Mouse (Mus musculus): ENCODE results near the gene Gm5244.
A peak's percentile ranks its signal among the peaks of the same experiment; 100 is the strongest.

Gene Gm5244

DNA sequence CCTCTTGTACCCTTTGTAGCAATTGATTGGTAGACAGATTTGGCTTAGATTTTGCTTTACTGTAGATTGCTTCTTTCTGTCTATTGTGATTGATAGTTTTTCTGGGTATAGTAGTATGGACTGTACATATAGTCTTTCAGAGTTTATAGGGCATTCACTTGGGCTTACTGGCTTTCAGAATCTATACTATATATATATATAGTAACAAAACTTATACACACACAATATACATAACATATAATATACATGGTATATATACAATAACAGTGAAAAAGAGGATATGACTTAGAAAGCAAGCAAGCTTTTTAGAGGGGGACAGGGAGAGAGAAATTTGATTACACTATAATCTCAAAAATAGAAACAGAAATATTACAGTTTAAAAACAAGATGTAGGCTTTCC lies at the start of gene Gm5244:
Gene Gm5244 (plus strand): TSS at position 301 of the 400 bp plus-strand sequence.
- no peak for DNase-seq (ENCODE audit: low read depth)

DNA sequence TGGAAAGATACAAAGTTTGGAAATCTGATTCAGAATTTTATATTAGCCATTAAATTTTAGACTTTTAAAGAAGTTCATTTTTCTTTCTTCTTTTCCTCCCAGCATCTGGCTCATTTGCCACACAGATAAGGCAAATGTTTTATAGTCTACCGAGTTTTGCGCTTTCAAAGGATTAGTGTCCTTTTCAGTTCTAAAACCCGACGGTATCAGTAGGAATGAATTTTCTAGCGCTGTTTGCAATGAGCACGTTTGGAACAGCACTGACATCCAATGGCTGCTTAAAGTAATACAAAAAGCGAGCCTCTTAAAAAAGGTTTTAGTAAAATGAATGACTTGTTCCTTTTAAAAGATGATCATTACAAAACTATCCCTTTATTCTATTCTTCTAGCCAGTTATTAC lies 49.4 kb upstream of the Gm5244 start:
- DNase-seq (ENCODE audit: low read depth) = peak; percentile 70

DNA sequence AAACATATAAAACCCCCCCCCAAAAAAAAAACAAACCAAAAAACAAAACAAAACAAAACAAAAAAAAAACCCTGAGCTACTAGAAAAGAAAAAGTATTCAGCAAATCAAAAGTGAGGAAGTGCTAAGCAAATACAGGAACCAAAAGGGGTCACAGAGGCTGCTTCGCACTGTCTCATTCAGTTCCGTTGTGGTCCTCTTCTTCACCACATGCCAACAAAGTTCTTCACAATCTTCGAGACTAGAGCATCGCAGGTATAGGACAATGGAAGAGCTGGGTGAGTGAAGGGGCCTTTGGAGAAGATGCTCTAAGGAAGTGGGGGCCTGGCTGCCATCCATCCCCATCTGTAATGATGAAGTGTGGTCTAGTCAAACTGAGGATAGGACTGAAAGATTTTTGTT lies 48.1 kb upstream of the Gm5244 start:
- DNase-seq (ENCODE audit: low read depth) = peak; percentile 66

DNA sequence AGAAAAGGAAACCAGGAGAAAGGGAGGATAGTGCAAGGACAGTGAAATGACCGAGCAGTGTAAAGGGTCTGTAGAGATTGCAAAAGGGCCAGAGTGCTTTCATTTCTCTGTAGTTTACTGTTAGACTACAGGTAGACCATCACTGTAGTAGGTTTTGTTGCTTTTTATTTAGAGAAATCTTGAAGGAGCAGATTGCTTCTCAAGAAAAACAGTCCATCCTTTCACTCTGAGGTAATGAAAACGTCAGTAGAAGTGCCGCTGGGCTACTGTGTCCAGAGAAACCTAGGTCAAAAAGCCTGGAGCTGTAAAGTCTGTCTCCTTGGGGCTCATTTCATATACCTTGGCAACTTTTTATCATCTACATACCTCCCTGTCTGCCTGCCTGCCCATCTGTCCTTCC lies 47.4 kb upstream of the Gm5244 start:
- peak; percentile 15 for DNase-seq (ENCODE audit: low read depth)

DNA sequence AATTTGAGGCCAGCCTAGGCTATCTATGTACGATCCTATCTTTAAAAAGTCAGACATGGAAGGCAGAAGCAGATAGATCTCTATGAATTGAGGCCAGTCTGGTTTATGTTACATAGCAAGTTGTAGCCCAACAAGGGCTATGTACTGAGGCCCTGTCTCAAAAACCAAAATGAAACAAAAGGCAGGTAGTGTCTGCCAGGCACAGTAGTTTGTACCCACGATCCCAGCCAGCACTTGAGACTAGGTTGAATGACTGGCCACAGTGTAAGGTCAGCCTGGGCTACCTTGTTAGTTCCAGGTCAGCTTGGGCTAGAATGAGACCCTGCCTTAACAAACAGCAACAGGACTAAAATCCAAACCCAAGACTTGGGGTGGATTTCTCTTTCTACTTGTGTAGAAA lies 45.9 kb upstream of the Gm5244 start:
- DNase-seq (ENCODE audit: low read depth) = no peak

DNA sequence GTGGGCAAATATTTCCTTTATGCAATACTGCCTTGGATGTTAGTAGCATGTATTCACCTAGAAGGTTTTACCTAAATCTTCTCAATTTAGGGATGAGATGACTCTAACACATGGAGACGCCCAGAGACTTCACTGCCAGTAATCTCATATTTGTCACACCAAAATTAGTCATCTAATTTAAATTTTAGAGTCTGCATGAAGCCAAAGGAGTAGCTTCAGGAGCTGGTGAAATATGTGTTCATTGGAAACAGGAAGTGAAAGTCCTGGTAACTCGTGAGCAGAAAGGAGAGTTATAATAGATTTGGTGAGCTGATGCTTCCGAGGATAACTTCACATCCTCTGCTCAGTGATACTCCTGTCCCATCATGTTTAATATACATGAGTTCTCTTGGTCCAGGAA lies 45.4 kb upstream of the Gm5244 start:
- DNase-seq (ENCODE audit: low read depth) = no peak

DNA sequence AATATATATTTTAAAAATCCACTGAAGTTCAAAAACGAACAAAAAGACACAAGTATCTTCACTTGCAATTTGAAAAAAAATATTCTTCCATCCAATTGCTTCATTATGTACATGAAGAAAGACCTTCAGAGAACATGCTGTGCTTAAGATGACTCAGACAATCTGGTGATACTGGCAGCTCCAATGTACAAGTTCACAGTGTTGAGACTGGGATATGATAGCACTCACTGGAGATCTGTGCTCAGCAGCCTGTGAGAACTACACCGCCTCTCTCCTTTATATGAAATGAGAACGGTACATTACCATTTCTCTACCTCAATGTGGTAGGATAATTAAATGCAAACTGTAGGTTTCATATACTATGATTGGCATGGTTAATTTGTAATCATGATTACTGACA lies 43.7 kb upstream of the Gm5244 start:
- DNase-seq (ENCODE audit: low read depth) = no peak

DNA sequence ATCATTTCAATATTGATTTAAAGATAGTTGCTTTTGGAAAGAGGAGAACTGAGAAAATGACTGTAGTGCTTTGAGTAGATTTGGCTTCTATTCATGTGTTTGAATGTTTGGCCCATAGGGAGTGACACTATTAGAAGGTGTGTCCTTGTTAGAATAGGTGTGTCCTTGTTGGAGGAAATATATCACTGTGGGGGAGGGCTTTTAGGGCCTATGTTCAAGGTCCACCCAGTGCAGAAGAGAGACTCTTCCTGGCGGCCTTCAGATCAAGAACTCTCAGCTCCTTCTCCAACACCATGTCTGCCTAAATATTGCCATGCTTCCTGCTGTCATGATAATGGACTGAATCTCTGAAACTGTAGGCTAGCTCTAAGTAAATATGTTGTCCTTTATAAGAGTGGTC lies 42.2 kb upstream of the Gm5244 start:
- DNase-seq (ENCODE audit: low read depth) = no peak

DNA sequence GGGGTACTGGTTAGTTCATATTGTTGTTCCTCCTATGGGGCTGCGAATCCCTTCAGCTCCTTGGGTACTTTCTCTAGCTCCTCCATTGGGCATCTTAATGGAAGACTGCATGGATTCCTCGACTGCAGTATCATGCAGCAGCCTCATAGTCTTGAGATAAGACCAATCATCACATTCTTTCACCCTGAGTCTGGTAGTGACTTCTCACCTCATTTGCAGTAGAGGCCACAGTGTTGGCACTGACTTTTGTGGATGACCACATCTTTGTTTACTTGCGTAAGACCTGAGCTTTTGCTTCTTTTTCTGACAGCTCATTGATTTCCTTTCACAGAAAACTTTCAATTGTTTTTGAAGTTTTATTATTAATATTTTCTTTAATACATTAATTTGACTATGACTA lies 40.8 kb upstream of the Gm5244 start:
- DNase-seq (ENCODE audit: low read depth) = no peak

DNA sequence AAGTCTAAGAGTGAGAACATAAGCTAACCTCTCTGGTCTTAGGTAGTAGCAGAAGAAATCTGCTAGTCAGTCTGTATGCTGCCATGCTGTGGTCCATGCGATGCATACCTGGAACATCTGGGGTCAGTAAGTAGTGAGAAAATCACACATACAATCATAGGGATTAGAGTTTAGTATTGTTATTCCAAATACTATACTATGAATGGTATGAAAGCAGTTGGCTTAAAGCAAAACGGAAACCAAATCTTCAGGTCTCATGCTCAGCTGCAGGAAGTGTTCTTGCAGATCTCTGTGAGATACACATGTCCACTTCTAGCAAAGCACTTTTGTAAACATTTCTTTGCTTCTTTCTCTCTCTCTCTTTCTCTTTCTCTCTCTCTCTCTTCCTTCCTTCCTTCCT lies 40.3 kb upstream of the Gm5244 start:
- peak; percentile 60 for DNase-seq (ENCODE audit: low read depth)

DNA sequence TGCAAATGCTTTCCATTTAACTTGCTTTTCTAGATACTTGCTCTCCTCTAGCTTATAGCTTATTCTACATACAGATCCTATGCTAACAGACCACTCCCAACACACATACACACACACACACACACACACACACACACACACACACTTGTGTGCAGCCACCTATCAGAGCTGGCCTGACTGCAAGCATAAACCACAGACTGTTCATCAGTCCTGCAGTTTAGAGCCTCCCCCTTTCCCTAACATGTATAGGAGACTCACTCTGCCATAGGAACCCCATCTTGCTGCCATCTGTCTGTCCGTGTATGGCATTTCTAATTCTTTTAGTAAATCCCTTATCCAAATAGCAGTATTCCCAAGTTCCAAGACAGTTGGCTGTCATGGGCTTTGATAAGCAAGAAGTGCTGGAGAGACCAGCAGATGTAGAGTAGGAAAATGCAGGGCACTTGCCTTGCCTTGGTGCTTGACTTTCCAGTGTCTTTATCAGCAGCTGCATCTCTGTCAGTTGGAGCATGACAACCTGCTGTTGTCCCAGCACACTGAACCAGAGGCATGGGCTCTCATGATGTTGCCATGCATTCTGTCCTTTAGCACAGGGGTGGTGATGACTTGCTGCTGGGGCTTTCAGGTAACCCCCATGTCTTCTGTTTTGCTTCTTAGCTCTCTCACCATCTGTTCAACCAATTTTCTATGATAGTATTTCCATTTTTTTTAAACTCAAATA lies 33.7 kb upstream of the Gm5244 start:
- DNase-seq (ENCODE audit: low read depth) = no peak

DNA sequence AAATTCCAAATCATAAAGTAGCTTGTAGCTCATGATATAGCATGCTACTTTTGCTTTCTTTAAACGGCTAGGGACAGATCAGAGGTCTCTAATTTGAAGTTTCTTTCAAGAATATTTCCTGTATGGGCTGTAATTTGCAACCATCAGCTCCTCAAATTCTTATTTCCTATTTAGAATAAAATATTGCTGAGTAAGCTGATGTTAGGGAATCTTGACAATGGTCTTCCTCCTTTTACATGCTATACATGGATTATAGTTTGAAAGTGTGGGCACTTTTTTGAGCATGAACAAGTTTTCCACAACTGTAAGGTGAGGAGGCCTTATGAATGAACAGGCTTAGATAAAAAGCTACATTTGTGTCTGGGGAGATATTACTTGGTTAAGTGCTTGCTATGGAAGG lies 32.6 kb upstream of the Gm5244 start:
- DNase-seq (ENCODE audit: low read depth) = no peak

DNA sequence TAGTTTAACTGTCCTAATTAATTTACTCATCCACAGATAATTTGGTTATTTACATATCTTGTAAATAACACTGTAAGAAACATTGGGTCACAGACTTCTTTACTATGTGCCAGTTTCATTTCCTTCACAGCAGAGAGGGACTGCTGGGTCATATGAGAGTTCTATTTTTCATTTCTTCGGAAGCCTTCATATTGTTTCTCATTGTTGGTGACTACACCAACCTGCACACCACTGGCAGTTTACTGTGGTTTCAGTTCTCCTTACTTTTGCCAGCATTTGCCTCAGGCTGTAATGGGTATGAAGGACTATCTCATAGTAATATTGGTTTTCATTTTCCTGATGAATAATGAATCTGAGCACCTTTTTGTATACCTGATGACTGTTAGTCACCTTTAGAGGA lies 28.0 kb upstream of the Gm5244 start:
- DNase-seq (ENCODE audit: low read depth) = no peak

DNA sequence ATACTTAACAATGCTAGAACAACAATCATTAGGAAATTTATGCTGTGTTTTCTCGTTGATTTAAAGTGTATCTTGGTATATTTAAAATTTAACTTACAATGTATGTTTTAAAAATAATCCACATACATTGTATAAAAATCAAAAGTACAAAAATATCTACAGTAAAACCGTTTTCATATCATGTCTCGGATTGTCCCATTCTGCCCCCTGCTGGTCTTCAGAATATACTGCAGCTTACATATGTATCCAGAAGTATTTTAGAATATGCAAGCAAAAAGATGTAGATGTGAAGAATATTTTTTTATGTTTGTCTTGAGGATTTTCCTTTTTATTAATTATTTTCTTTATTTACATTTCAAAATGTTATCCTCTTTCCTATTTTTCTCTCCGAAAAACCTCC lies 26.1 kb upstream of the Gm5244 start:
- DNase-seq (ENCODE audit: low read depth) = peak; percentile 79

DNA sequence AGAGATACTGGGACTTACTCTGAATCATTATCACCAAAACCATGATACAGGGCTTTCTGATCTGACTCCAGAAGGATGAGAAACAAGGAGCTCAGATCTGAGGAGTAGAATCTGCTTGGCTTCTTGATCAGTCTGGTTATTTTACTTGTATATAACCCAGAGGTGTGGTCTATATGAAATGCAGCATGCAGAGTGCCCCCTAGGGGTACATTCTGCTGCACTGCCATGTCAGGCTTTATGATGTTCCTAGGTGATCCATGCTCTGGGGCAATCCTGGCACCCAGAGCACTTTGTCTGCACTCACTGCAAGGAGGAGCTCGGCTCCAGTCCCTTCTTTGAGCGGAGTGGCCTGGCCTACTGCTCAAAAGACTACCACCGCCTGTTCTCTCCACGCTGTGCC lies 21.9 kb upstream of the Gm5244 start:
- peak; percentile 36 for DNase-seq (ENCODE audit: low read depth)

DNA sequence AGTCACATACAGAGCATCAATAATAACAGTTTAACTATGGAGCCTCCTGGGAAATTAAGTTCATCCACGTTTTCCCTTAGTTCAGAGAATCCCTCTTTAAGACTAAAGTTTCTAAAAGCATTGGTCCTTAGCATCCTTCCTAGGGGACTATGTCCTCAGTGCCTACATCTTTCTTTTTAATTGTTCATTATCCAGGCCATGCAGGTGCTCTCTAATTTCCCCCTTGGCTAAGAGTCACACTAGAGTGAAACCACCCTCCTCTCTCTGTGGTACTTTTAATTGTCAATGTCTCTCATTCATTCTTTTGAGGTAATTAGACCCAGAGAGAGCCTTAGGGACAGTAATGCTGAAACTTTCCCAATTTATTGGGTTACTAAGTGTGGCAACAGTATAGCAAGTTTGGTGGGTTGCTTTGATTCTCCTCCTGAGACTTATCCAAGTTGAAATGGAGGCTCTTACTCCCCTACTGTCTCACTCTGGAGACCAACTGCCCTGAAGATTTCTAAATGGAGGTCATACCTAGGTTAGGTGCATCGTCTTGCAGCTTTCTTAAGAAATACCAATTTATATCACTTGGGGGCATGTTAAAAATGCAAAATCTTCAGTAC lies 15.6 kb upstream of the Gm5244 start:
- no peak for DNase-seq (ENCODE audit: low read depth)

DNA sequence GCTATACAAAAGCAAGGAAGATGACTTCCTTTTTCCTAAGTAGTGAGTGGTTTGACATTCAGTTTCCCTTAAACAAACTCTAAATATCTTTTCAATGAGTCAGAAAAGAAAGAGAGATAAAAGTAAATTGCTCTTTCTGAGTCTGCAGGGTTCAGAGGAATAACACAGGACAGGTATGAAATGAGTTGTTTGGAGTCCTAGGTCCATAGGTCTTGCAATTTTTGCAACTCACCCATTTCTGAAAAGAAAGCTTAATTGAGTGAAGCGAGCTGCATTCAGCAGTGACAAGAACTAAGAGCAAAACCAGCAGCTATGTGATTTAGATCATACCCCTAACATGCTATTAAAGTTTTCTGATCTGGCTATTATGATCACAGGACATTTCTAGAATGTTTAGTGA lies 14.9 kb upstream of the Gm5244 start:
- no peak for DNase-seq (ENCODE audit: low read depth)

DNA sequence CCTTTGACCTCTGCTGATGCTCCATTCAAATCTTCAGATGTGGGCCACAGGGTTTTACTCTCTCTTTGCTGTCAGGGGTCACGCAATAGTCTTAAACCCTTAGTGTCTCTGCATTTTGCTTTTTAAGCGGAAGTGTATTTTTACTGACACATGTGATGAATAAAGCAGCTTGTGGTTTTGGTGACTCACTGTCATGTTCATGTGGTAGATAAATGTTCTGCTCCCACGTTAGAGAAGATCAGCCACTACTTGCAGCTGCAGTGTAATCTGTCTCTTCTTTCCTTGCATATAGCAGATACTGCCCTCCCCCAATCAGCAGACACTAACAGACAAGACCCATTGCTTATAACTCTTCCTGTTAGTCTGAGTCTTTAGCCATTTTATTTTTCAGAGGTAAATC lies 12.9 kb upstream of the Gm5244 start:
- peak; percentile 81 for DNase-seq (ENCODE audit: low read depth)

DNA sequence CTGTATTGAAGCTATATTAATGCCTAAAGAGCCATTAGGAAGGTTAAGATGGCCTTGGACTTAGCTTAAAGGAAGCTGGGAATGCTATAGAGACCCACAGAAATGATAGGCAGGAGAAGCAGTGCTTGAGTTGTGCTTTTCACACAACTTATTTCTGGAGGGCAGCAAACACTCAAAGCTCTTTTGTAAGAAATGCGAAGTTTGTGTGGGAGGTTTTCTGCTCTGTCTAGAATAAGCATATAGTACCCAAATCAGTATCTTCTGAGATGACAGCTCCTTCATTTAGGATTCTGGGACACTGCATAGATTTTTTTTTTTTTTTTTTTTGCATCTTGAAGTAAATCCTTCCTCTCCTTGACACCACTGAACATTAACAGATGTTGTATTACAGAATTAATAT lies 8.0 kb upstream of the Gm5244 start:
- DNase-seq (ENCODE audit: low read depth) = no peak

DNA sequence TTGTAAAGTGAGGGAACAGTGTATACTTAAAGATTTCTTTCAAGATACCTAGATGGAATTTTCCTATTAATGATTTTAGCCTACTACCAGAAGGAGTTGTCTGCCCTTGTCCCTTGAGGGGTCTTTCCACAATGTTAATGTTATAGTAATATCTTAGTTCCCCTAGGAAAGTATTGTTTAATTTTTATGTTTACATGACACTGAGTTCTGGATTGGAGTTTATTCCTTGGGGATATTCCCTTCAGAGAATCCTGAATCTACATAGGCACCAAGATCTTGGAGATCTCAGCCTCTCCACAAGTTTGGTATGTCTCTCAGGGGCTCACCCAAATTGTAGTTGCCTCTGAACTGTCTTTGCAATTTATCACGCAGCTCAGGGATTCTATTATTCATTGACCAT lies 10.5 kb downstream of the Gm5244 start, which contains the start of gene Olfr1444:
Gene Olfr1444 (plus strand): TSS at position 301 of the 400 bp plus-strand sequence.
- DNase-seq (ENCODE audit: low read depth) = no peak

DNA sequence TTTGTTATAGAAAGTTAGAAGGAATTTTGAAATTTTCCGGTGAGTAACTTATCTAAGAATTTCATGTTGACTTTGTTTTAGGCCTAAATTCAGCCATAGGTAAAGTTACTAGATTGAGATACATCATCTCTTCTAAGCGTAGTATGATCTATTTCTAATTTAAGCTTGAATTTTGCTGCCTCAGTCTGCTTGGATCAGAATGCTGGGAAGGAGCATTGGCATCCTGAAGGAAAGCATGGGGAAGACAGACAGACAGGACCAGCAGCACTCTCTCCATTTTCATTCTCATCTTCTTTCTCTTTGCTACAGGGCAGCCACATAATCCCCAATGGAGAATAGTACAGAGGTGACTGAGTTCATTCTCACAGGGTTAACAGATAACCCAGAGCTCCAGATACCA lies 37.1 kb downstream of the Gm5244 start, which contains the start of gene Olfr1445:
Gene Olfr1445 (plus strand): TSS at position 301 of the 400 bp plus-strand sequence.
- DNase-seq (ENCODE audit: low read depth) = no peak

DNA sequence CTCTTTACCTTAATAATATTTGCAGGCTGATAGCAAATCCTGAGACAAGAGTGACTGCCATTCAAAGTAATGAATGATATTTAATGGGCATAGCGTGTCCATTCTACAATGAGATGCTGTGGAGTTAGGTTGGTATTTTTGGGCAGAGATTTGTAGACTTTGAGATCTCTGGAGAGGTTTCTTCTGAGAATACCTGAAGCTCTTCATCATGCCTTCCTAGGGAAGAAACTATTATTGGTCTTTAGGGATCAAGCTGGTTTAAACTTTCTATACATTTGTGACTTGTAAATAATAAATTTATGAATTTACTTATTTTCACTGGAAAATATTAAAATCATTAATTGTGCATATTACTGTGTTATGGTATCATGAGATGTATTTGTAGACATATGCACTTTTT lies 46.9 kb downstream of the Gm5244 start, which contains the start of gene Olfr1446:
Gene Olfr1446 (minus strand): TSS at position 101 of the 400 bp plus-strand sequence.
- no peak for DNase-seq (ENCODE audit: low read depth)

All from naive thymus-derived CD4-positive, alpha-beta T cell, adult 2 months (primary cell).